Mouse (Mus musculus) thymus, postnatal 25 days (tissue): ENCODE results near the gene Lasp1.

Experiments
- DNase-seq: peaks from one replicate; pipeline ENCODE4 v3.0.0; 2022

Lasp1 gene

DNA sequence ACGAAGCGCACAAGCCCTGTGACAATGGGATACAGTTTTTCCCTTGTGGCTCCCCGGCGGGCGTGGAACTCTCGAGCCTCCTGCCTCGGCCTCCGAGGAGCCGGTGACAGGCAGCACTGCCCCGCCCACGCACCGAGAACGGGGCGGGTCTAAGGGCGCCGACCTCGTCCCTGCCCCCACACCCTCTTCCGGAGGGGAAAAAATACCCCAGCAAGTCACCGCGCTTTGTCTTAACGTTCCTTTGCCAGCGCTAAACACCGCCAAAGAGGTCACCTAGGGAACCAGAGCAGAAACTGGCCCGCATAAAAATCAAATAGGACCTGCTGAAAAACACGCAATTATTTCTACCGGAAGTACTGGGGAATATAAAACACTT, 84.7 kb downstream of the Lasp1 start:
- peak; percentile 89 for DNase-seq

DNA sequence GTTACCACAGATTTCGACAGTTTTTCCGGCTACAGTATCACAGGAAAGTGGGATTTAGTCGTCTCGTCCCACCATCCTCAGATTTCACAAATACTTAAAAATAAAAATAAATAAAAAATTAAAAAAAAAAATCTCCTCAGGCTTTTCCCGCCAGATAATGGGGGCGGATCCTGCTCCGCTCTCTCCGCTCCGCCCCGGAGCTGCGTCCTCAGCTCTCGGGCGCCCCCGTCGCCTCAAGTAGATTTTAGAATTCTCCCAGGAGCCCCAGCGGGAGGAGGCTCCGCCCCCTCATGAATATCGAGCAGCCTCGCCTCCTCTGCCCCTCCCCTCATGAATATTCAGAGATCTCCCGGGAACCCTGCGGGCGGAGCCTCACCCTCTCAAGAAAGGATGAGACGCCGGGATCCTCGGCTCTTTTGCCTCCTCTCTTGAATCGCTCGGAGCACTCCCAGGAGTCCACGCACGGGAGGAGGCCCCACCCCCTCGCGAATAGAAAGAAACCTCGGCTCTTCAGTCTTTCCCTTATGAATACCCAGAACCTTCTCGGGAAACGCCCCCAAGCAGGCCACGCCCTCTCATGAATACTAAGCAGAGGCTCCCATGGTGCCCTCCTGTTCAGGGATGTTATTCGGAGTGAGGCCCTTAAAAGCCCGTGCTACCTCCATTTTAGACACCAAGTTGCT, 85.3 kb downstream of the Lasp1 start, which contains the start of gene Fbxo47:
Gene Fbxo47 (minus strand): TSS at position 237 of the 683 bp plus-strand sequence.
- peak; percentile 97 for DNase-seq

DNA sequence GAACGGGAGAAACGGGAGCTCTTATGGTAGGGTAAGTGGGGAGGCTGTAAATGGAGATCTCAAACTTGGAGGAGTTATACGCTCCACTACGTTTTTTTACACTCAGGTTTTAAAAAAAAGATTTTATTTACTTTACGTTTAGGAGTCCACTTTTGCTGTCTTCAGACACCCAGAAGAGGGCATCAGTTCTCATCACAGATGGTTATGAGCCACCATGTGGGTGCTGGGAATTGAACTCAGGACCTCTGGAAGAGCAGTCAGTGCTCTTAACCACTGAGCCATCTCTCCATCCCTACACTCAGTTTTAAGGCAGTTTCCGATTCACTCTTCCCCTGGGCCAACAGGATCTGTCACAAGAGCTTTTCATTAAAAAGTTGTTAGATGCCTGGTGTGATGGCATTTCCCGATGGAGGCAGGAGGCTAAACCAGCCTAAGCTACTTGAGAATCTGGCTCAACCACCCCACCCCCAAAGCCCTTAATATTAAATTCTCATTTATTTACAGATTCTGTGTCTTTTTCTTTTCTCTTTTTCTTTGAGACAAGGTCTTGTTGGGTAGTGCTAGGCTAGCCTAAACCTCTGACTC, 85.9 kb downstream of the Lasp1 start:
- no peak for DNase-seq

DNA sequence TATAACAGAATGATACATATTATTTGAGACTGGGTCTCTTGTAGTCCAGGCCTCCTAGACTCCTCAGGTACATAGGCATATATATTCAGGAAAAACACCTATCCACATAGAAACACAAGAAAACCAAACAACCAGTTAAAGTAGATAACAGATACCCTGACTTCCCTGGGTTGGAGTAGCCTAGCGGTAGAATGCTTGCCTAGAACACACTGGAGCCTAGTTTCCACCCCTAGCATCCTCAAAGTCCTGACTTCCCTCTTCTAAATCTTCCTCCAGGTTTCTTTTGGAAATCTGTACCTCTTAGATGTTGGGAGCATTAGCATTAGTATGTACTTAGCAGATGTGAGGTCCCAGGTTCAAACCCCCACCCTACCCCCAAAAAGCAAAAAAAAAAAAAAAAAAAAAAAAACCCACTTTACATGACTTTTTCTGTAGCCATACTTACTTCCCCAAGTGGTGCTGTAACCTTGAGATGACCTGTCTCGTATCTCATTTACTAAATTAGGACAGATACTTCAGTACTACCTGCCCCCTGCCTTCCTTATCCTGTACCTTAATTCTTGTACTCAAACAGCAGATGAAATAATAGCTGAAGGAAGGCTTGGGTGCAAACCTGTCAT, 86.6 kb downstream of the Lasp1 start:
- DNase-seq, result no peak
